Mouse (Mus musculus) olfactory bulb, adult 2 months (tissue): ENCODE measurements around the gene Igfals. TPM values are rescaled to one million over a fixed set of nuclear protein-coding genes. Genes with fewer than 3 reads are reported as not detected.

Source experiments
- H3K27ac ChIP-seq: fragments of 200-500 bp; 2 replicates; pipeline ENCODE4 v1.5.1; 2012; ENCODE audit warnings: low read depth, low read length; ENCODE audit not compliant: insufficient read depth
- H3K4me1 ChIP-seq: fragments of 200-500 bp; 2 replicates; pipeline ENCODE4 v1.6.1; 2012; ENCODE audit warnings: low read length; ENCODE audit not compliant: control insufficient read depth, insufficient read depth
- H3K4me3 ChIP-seq: fragments of 200-500 bp; 2 replicates; pipeline ENCODE4 v1.5.1; 2012; ENCODE audit warnings: mild to moderate bottlenecking, low read depth, low read length, moderate library complexity; ENCODE audit not compliant: insufficient read depth
- CTCF ChIP-seq: fragments of 200-500 bp; IDR thresholded peaks from 2 replicates; pipeline ENCODE4 v1.5.1; 2012; ENCODE audit warnings: low read depth, mild to moderate bottlenecking, low read length, moderate library complexity; ENCODE audit not compliant: insufficient read depth
- POLR2A ChIP-seq: fragments of 200-500 bp; IDR thresholded peaks from 2 replicates; pipeline ENCODE4 v1.6.1; 2012; ENCODE audit warnings: mild to moderate bottlenecking, low read depth, low read length, moderate library complexity; ENCODE audit not compliant: insufficient read depth
- WGBS: fragments of 180-500 bp; shearing (Covaris S2); methylation state at CpG from one replicate; pipeline ENCODE4 v1.1.7; 2018; 5-methylcytosine and 5-hydroxymethylcytosine counted together
- polyA plus RNA-seq: library from polyadenylated mRNA; stranded (reverse); fragments of >200 nt; gene quantifications from 2 replicates; pipeline ENCODE4 v1.2.4, GENCODE M21; 2012; ENCODE audit warnings: low replicate concordance; ENCODE audit not compliant: missing spikeins, insufficient read depth, insufficient read length

Gene Igfals
- polyA plus RNA-seq, 1 experiment: not detected

DNA sequence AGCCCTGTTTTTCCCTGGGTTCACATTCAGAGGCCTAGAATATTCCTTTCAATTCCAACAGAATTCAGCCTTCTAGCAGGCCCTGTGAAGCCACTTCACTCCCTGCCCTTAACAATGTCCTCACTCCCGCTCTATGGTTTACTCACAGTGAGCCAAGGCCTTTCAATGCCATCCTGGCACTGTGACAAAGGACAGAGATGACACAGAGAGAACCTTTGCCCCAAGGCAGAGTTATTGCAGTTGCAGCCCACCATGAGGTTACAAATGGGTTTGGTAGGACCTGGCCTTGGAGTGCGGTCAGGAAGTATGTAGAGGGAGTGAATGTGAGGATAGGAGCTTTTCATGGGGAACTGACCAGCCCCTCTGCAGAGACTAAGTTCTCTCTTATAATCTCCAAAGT lies 41.8 kb downstream of the Igfals start:
- Histone ChIP-seq H3K4me1 (peaks cover 3% of the 10 kb centered on the region; the same call in 1 of the 2 replicates), H3K4me3 (no peak overlapping the region), H3K27ac (no peak overlapping the region)
- whole genome bisulfite sequencing: 80% methylated on average over 2 of the region's 2 CpGs
- no peak for TF ChIP-seq POLR2A
- TF ChIP-seq CTCF: no peak

DNA sequence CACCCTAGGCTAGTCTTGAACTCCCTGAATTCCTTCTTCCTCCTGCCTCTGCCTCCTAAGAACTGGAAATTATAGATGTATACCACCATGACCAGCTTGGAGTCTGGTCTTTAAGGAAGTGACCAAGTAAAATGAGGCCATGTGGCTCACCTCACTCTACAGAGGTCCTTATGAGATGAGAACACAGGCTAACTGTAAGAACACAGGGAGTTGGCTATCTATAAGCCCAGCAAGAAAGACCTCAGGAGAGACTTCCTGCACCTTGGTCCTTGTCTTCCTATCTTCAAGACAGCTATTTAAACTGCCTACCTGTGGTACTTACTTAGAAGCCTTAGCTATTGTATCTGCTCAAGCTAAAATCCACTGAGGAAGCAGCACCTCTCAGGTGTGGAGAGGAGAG lies 48.2 kb downstream of the Igfals start:
- peaks cover 3% of the 10 kb centered on the region; the same call in 1 of the 2 replicates for H3K4me1 ChIP-seq
- no peak overlapping the region for H3K27ac ChIP-seq
- TF ChIP-seq POLR2A (no peak), CTCF (no peak)
- no peak overlapping the region for H3K4me3 ChIP-seq

- H3K4me3 ChIP-seq: no peak overlapping the region
- H3K4me1 ChIP-seq: no peaks in the 10 kb centered on the region
- TF ChIP-seq CTCF: no peak
- TF ChIP-seq POLR2A: no peak
- WGBS: 93% methylated on average over 1 of the region's 1 CpGs
- no peak overlapping the region for H3K27ac ChIP-seq
Measured at GRCm38 (mm10) chr17:24923246-24923645, 57.4 kb downstream of the Igfals start.

- WGBS: 68% methylated on average over 1 of the region's 1 CpGs
- peaks cover 3% of the 10 kb centered on the region; the same call in 1 of the 2 replicates for H3K4me1 ChIP-seq
- H3K4me3 ChIP-seq: no peak overlapping the region
- no peak overlapping the region for H3K27ac ChIP-seq
- TF ChIP-seq CTCF: no peak
- TF ChIP-seq POLR2A: no peak
Measured at GRCm38 (mm10) chr17:24929506-24929905, 63.7 kb downstream of the Igfals start.

Other genes starting within 250 kb of the Igfals start
- gene Tsc2, start 233.4 kb upstream of the Igfals start, polyA plus RNA-seq: 286 TPM in 1 of 2 replicates, not detected in the other
- gene Nthl1, start 233.3 kb upstream of the Igfals start, polyA plus RNA-seq: not detected in 2 replicates
- gene Slc9a3r2, start 215.7 kb upstream of the Igfals start, polyA plus RNA-seq: not detected in 2 replicates
- not detected in 2 replicates for gene Npw, start 207.5 kb upstream of the Igfals start, polyA plus RNA-seq
- gene Zfp598, start 196.3 kb upstream of the Igfals start, polyA plus RNA-seq: not detected in 2 replicates
- not detected in 2 replicates for gene Syngr3, start 176.0 kb upstream of the Igfals start, polyA plus RNA-seq
- not detected in 2 replicates for gene Gfer, start 169.8 kb upstream of the Igfals start, polyA plus RNA-seq
- gene Noxo1, start 169.8 kb upstream of the Igfals start, polyA plus RNA-seq: not detected in 2 replicates
- gene Tbl3, start 158.3 kb upstream of the Igfals start, polyA plus RNA-seq: not detected in 2 replicates
- gene Rnf151, start 147.9 kb upstream of the Igfals start, polyA plus RNA-seq: not detected in 2 replicates
- not detected in 2 replicates for gene Rps2, start 147.9 kb upstream of the Igfals start, polyA plus RNA-seq
- gene Ndufb10, start 141.5 kb upstream of the Igfals start, polyA plus RNA-seq: not detected in 2 replicates
- not detected in 2 replicates for gene Rpl3l, start 138.2 kb upstream of the Igfals start, polyA plus RNA-seq
- not detected in 2 replicates for gene Msrb1, start 129.4 kb upstream of the Igfals start, polyA plus RNA-seq
- not detected in 2 replicates for gene Hs3st6, start 113.0 kb upstream of the Igfals start, polyA plus RNA-seq
- gene Meiob, start 61.7 kb upstream of the Igfals start, polyA plus RNA-seq: not detected in 2 replicates
- not detected in 2 replicates for gene Hagh, start 25.9 kb upstream of the Igfals start, polyA plus RNA-seq
- gene Fahd1, start 15.6 kb upstream of the Igfals start, polyA plus RNA-seq: not detected in 2 replicates
- not detected in 2 replicates for gene Nubp2, start 20.4 kb downstream of the Igfals start, polyA plus RNA-seq
- gene Spsb3, start 20.6 kb downstream of the Igfals start, polyA plus RNA-seq: not detected in 2 replicates
- gene Eme2, start 29.1 kb downstream of the Igfals start, polyA plus RNA-seq: not detected in 2 replicates
- gene Mrps34, start 29.1 kb downstream of the Igfals start, polyA plus RNA-seq: not detected in 2 replicates
- gene Nme3, start 30.5 kb downstream of the Igfals start, polyA plus RNA-seq: not detected in 2 replicates
- 307 TPM in 1 of 2 replicates, not detected in the other for gene Mapk8ip3, start 71.0 kb downstream of the Igfals start, polyA plus RNA-seq
- gene Jpt2, start 94.7 kb downstream of the Igfals start, polyA plus RNA-seq: not detected in 2 replicates
- gene Cramp1l, start 149.8 kb downstream of the Igfals start, polyA plus RNA-seq: not detected in 2 replicates
- gene Ift140, start 150.1 kb downstream of the Igfals start, polyA plus RNA-seq: not detected in 2 replicates
- gene Tmem204, start 217.6 kb downstream of the Igfals start, polyA plus RNA-seq: not detected in 2 replicates
- gene Telo2, start 250.0 kb downstream of the Igfals start, polyA plus RNA-seq: not detected in 2 replicates